Mouse (Mus musculus) hematopoietic stem cell, adult 5-6 weeks (primary cell): ENCODE results near the gene Osbpl6. TPM values are rescaled to one million over a fixed set of nuclear protein-coding genes. Genes with fewer than 3 reads are reported as not detected.

Experiments
- ATAC-seq, 2 experiments: fragments of 125-278 bp in 1 of 2; replicated peaks in 1 of 2; 2 replicates each; pipeline ENCODE4 v1.8.0; 2016 to 2017; ENCODE audit warnings: inconsistent platforms in 2 of 2, mild to moderate bottlenecking in 2 of 2, moderate number of reproducible peaks in 2 of 2, low read depth in 1 of 2, moderate TSS enrichment in 1 of 2; ENCODE audit not compliant: low FRiP score in 2 of 2, poor library complexity in 2 of 2, severe bottlenecking in 2 of 2, insufficient read depth in 1 of 2, low TSS enrichment in 1 of 2
- total RNA-seq: library from RNA; stranded (forward); fragments of 172-1452, 232-1000 nt; gene quantifications from 2 replicates; pipeline ENCODE4 v1.2.3, GENCODE M21; 2017

Gene Osbpl6
- total RNA-seq, 1 experiment from 2014 or later: not detected

- no peak for ATAC-seq
These were observed 64.1 kb downstream of the Osbpl6 start for GRCm38 (mm10) chr2:76470391-76470790.

GRCm38 (mm10) chr2:76475788-76476187 lies 69.5 kb downstream of the Osbpl6 start:
- ATAC-seq: peak; percentile 69 to 77; a peak in 3 of 4 replicates

DNA sequence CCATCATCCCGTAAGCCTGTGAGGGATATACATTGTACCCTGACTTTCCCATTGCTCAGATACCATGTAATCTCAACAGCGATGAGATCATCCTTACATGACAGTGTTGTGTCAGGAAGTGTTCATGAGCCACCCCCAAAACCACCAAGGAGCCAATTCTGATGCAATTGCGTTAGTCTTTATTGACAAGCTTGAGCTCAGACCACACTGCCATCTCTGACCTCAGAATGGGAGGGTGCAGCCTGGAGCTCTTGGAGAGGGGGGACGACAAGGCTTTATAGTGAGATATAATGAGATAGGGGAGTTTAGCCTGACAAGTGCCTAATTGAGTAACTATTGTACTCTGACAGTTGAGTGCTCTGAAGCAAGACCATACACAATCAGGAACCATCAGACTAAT lies 82.5 kb downstream of the Osbpl6 start:
- no peak for ATAC-seq

DNA sequence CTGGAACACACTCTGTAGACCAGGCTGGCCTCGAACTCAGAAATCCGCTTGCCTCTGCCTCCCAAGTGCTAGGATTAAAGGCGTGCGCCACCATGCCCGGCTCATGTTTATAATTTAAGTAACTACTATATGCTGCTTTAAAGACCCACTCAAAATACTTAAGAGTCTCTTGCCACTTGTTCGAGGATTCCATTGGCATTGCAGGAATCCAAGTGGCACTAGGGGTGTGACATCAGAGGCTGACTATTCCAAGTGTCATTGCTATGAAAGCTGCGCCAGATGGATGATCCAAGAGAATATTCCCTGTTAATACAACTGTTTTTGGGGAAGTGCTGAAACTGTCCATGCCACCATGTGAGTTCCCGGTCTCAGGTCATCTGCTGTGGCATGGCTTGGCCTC lies 83.9 kb downstream of the Osbpl6 start:
- no peak for ATAC-seq

GRCm38 (mm10) chr2:76491371-76491770 lies 85.1 kb downstream of the Osbpl6 start:
- no peak for ATAC-seq

GRCm38 (mm10) chr2:76492224-76492623 lies 85.9 kb downstream of the Osbpl6 start:
- ATAC-seq: no peak

- no peak for ATAC-seq
These were observed 89.9 kb downstream of the Osbpl6 start for GRCm38 (mm10) chr2:76496006-76496748.

DNA sequence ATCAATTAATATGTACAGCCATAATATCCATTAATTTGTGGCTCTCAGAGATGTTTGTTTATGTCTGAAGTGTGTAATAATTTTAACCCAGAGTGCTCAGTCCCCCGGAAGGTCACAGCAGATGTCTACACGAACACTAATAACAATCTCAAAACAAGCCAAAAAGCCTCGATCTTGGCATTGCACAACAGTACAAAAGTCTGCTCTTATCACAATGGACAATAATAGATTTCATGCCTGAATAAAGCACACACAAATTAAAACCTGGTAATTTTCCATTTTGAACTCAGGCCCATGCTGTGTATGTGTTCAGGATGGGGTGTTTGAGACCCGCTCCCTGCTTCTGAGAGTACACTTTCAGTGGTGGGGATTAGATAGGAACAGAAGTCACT lies 90.4 kb downstream of the Osbpl6 start:
- ATAC-seq: no peak

GRCm38 (mm10) chr2:76498891-76499290 lies 92.6 kb downstream of the Osbpl6 start:
- ATAC-seq: no peak

DNA sequence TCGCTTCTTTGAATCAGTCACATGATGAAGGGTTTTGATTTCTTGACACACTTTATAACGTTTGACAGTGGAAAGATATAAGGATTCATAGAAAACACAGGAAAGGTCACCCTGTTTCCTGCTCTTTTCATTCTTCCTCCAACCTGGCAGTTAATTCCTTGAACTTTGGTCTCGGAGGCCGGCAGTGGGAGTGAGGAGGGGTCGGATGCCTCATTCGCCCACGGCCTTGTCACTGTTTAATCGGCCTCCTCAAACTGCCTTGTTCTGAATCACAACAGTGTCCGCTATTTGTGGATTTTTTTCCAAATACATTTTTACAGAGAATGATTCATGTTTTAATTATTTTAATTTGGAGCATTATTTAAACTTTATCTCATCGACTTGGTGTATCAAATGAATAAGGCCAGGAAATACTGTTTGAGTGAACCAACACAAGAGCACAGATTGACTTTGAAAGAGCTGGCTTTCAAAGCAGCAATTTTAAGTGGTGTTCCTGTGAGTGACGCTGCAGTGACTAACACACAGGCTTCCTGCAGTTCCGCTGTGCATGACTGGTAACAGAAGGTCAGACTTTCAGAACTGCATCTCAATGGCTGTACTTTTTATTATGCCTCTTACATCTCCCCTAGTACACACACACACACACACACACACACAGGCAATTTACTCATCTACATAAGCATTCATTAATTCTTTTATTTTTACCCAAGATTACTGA lies 98.0 kb downstream of the Osbpl6 start:
- no peak for ATAC-seq

GRCm38 (mm10) chr2:76504989-76505388 lies 98.7 kb downstream of the Osbpl6 start:
- no peak for ATAC-seq

GRCm38 (mm10) chr2:76511281-76511721 lies 105.0 kb downstream of the Osbpl6 start:
- no peak for ATAC-seq

GRCm38 (mm10) chr2:76512133-76512532 lies 105.8 kb downstream of the Osbpl6 start:
- ATAC-seq: no peak

GRCm38 (mm10) chr2:76512888-76513287 lies 106.6 kb downstream of the Osbpl6 start:
- ATAC-seq: no peak

DNA sequence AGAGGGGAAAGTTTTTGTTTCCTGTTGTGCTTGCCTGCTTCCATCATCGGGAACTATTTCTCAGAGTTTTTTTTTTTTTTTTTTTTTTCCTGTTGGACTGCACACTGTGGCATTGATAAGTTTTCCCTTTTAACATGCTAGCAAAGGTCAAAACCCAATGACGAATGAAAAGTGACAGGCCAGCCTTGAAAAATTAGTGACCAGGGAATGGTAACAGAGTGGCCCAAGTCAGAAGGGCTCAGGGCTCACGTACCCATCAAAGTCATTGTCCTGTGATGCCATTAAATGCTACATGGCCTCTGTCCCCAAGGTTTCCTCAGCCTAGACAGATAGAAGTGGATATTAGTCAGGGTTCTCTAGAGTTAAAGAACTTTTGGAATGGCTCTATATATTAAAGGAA lies 107.0 kb downstream of the Osbpl6 start:
- ATAC-seq: no peak

DNA sequence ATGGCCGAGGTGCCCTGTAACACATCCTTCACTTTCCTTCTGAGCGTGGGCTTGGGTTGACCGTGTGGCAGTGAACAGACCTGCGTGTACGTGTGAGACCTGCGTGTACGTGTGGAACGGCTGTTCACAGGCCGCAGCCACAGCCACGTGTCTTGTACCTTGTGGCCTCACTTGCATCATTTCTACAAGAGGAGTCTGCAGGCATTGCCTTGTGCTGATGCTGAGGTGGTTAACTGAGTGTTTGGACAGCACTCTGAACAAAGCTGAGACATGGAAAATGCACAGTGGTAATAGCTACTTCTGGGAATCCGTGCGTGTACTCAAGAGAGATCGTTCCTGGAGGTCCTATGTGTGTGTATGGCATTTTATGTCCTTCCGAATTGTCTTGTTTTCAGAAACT lies 111.2 kb downstream of the Osbpl6 start:
- no peak for ATAC-seq

GRCm38 (mm10) chr2:76518407-76519063 lies 112.2 kb downstream of the Osbpl6 start:
- ATAC-seq: no peak

GRCm38 (mm10) chr2:76521585-76521984 lies 115.3 kb downstream of the Osbpl6 start:
- no peak for ATAC-seq
